Mouse (Mus musculus): Measurements from ENCODE around the gene Rpap3. TPM values are rescaled to one million over a fixed set of nuclear protein-coding genes. Genes with fewer than 3 reads are reported as not detected.

Rpap3 gene
- polyA plus RNA-seq, 1 experiment, result 41.7 TPM

GRCm38 (mm10) chr15:97749841-97750240 is 44.2 kb upstream of the Rpap3 start:
- no peaks in the 10 kb centered on the region; the same call in 1 of the 2 replicates for H3K36me3 ChIP-seq (ENCODE audit: control insufficient read depth, insufficient read depth, low read length, poor library complexity, severe bottlenecking)
- H3K9ac ChIP-seq (ENCODE audit: low read depth, poor library complexity, severe bottlenecking), result no peak overlapping the region
- H3K4me3 ChIP-seq (ENCODE audit: low read depth, low read length), result no peak overlapping the region
- no peaks in the 10 kb centered on the region for H3K9me3 ChIP-seq (replicated peaks; ENCODE audit: control insufficient read depth, insufficient read depth, low read length, poor library complexity, severe bottlenecking)
- H3K27ac ChIP-seq (ENCODE audit: insufficient read depth, low read length), result no peak overlapping the region
- H3K27me3 ChIP-seq (ENCODE audit: control insufficient read depth, insufficient read depth, low read length, poor library complexity, severe bottlenecking), result no peaks in the 10 kb centered on the region
- H3K4me1 ChIP-seq (ENCODE audit: control insufficient read depth, insufficient read depth, low read length), result peaks cover 8% of the 10 kb centered on the region
- TF ChIP-seq CTCF (IDR thresholded peaks at IDR 0.05; ENCODE audit: low read depth, low read length), result no peak
- no peak for TF ChIP-seq POLR2A (IDR thresholded peaks at IDR 0.05; ENCODE audit: insufficient read depth, low read length)
- no peak for TF ChIP-seq EP300 (IDR thresholded peaks at IDR 0.05; ENCODE audit: insufficient read depth, low read depth, low read length)

GRCm38 (mm10) chr15:97749397-97749796 is 43.8 kb upstream of the Rpap3 start:
- H3K9ac ChIP-seq (ENCODE audit: low read depth, poor library complexity, severe bottlenecking), result no peak overlapping the region
- no peaks in the 10 kb centered on the region for H3K27me3 ChIP-seq (ENCODE audit: control insufficient read depth, insufficient read depth, low read length, poor library complexity, severe bottlenecking)
- peaks cover 8% of the 10 kb centered on the region for H3K4me1 ChIP-seq (ENCODE audit: control insufficient read depth, insufficient read depth, low read length)
- no peaks in the 10 kb centered on the region; the same call in 1 of the 2 replicates for H3K36me3 ChIP-seq (ENCODE audit: control insufficient read depth, insufficient read depth, low read length, poor library complexity, severe bottlenecking)
- H3K27ac ChIP-seq (ENCODE audit: insufficient read depth, low read length), result no peak overlapping the region
- TF ChIP-seq CTCF (IDR thresholded peaks at IDR 0.05; ENCODE audit: low read depth, low read length) (no peak), POLR2A (IDR thresholded peaks at IDR 0.05; ENCODE audit: insufficient read depth, low read length) (no peak)
- no peaks in the 10 kb centered on the region for H3K9me3 ChIP-seq (replicated peaks; ENCODE audit: control insufficient read depth, insufficient read depth, low read length, poor library complexity, severe bottlenecking)
- H3K4me3 ChIP-seq (ENCODE audit: low read depth, low read length), result no peak overlapping the region

DNA sequence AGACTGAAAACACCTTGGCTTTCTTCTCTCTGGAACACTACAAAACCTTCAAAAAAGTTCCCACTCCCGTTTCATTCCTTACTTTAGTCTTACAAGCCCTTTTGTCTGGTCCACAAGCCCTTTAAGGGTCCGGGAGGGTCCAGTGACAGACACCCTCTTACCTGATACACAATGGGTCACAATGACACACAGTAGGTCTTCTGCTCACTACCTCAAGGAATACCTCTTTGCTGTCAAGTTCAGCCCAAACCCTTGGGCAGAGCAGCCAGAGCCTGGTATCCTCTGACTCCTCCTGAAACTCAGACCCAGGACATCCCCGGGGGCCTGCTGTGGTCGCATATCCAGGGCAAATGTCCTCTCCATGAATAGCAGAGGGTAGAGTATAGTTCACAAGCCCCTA is 43.3 kb upstream of the Rpap3 start:
- TF ChIP-seq EP300 (IDR thresholded peaks at IDR 0.05; ENCODE audit: insufficient read depth, low read depth, low read length) (no peak), POLR2A (IDR thresholded peaks at IDR 0.05; ENCODE audit: insufficient read depth, low read length) (no peak), CTCF (IDR thresholded peaks at IDR 0.05; ENCODE audit: low read depth, low read length) (no peak)
- H3K27ac ChIP-seq (ENCODE audit: insufficient read depth, low read length), result no peak overlapping the region

DNA sequence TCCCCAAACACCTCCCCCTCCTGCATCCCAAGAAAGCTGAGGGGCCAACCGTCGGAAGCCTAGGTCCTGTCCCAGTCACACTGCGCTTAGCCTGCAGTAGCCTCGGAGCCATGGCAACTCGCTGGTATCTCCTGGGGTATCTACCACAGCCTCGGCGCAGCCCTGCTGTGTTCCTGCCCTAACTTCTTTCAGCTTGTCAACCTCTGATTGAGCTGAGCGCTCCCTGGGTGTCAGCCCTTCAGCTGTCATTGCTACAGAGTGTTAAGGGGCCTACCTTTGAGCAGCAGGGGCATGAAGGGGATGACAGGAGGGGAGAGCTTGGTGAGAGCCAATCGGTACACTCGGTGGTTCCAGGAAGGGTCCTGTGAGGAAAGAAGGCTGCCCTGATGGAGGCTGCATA is 42.7 kb upstream of the Rpap3 start:
- TF ChIP-seq CTCF (IDR thresholded peaks at IDR 0.05; ENCODE audit: low read depth, low read length) (no peak), POLR2A (IDR thresholded peaks at IDR 0.05; ENCODE audit: insufficient read depth, low read length) (no peak), EP300 (IDR thresholded peaks at IDR 0.05; ENCODE audit: insufficient read depth, low read depth, low read length) (no peak)
- H3K27me3 ChIP-seq (ENCODE audit: control insufficient read depth, insufficient read depth, low read length, poor library complexity, severe bottlenecking), result no peaks in the 10 kb centered on the region
- H3K9ac ChIP-seq (ENCODE audit: low read depth, poor library complexity, severe bottlenecking), result no peak overlapping the region
- H3K27ac ChIP-seq (ENCODE audit: insufficient read depth, low read length), result no peak overlapping the region
- H3K4me3 ChIP-seq (ENCODE audit: low read depth, low read length), result no peak overlapping the region
- H3K36me3 ChIP-seq (ENCODE audit: control insufficient read depth, insufficient read depth, low read length, poor library complexity, severe bottlenecking), result no peaks in the 10 kb centered on the region; the same call in 1 of the 2 replicates
- H3K4me1 ChIP-seq (ENCODE audit: control insufficient read depth, insufficient read depth, low read length), result no peaks in the 10 kb centered on the region
- no peaks in the 10 kb centered on the region for H3K9me3 ChIP-seq (replicated peaks; ENCODE audit: control insufficient read depth, insufficient read depth, low read length, poor library complexity, severe bottlenecking)

More for the DNA sequence above, 43.3 kb upstream of the Rpap3 start:
- Histone ChIP-seq H3K4me3 (ENCODE audit: low read depth, low read length) (no peak overlapping the region), H3K9me3 (replicated peaks; ENCODE audit: control insufficient read depth, insufficient read depth, low read length, poor library complexity, severe bottlenecking) (no peaks in the 10 kb centered on the region), H3K9ac (ENCODE audit: low read depth, poor library complexity, severe bottlenecking) (no peak overlapping the region), H3K4me1 (ENCODE audit: control insufficient read depth, insufficient read depth, low read length) (peaks cover 4% of the 10 kb centered on the region), H3K36me3 (ENCODE audit: control insufficient read depth, insufficient read depth, low read length, poor library complexity, severe bottlenecking) (no peaks in the 10 kb centered on the region; the same call in 1 of the 2 replicates), H3K27me3 (ENCODE audit: control insufficient read depth, insufficient read depth, low read length, poor library complexity, severe bottlenecking) (no peaks in the 10 kb centered on the region)

DNA sequence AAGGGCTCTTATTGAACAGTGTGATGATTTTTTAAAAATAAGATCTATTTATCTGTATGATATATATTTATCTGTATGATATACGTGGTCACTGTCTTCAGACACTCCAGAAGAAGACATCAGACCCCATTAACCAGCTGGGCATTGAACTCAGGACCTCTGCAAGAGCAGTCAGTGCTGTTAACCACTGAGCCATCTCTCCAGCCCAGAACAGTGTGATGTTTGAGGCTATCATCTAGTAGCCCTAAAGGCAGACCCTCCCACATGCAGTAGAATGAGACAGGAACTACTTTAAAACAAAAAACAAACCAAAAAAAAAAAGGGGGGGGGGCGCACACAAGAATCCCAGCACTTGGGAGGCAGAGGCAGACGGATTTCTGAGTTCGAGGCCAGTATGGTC is 41.9 kb upstream of the Rpap3 start:
- no peak overlapping the region for H3K9ac ChIP-seq (ENCODE audit: low read depth, poor library complexity, severe bottlenecking)
- no peak overlapping the region for H3K4me3 ChIP-seq (ENCODE audit: low read depth, low read length)
- H3K27me3 ChIP-seq (ENCODE audit: control insufficient read depth, insufficient read depth, low read length, poor library complexity, severe bottlenecking), result no peaks in the 10 kb centered on the region
- no peak overlapping the region for H3K27ac ChIP-seq (ENCODE audit: insufficient read depth, low read length)
- H3K9me3 ChIP-seq (replicated peaks; ENCODE audit: control insufficient read depth, insufficient read depth, low read length, poor library complexity, severe bottlenecking), result no peaks in the 10 kb centered on the region
- H3K4me1 ChIP-seq (ENCODE audit: control insufficient read depth, insufficient read depth, low read length), result no peaks in the 10 kb centered on the region
- no peak for TF ChIP-seq POLR2A (IDR thresholded peaks at IDR 0.05; ENCODE audit: insufficient read depth, low read length)
- TF ChIP-seq EP300 (IDR thresholded peaks at IDR 0.05; ENCODE audit: insufficient read depth, low read depth, low read length), result no peak
- TF ChIP-seq CTCF (IDR thresholded peaks at IDR 0.05; ENCODE audit: low read depth, low read length), result no peak
- H3K36me3 ChIP-seq (ENCODE audit: control insufficient read depth, insufficient read depth, low read length, poor library complexity, severe bottlenecking), result no peaks in the 10 kb centered on the region; the same call in 1 of the 2 replicates

DNA sequence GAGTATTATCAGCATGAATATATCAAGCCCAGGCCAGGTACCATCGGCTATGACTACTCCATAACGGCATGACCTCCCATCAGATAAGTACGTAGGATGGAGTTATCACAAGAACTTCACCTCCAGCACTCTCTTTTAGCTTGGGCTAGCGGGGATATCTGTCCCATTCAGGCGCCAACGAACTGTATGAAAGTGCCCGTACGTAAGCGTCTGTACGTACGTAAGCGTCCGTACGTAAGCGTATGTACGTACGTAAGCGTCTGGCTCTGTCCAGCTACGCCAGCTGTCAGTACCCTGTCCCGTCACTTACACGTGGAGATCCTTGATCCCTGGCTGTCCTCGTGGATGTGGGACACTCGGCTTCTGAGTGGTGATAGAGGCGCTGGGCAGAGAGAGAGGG is 41.1 kb upstream of the Rpap3 start:
- Histone ChIP-seq H3K36me3 (ENCODE audit: control insufficient read depth, insufficient read depth, low read length, poor library complexity, severe bottlenecking) (no peaks in the 10 kb centered on the region; the same call in 1 of the 2 replicates), H3K27ac (ENCODE audit: insufficient read depth, low read length) (no peak overlapping the region), H3K27me3 (ENCODE audit: control insufficient read depth, insufficient read depth, low read length, poor library complexity, severe bottlenecking) (no peaks in the 10 kb centered on the region), H3K4me3 (ENCODE audit: low read depth, low read length) (no peak overlapping the region), H3K9ac (ENCODE audit: low read depth, poor library complexity, severe bottlenecking) (no peak overlapping the region), H3K4me1 (ENCODE audit: control insufficient read depth, insufficient read depth, low read length) (no peaks in the 10 kb centered on the region), H3K9me3 (replicated peaks; ENCODE audit: control insufficient read depth, insufficient read depth, low read length, poor library complexity, severe bottlenecking) (no peaks in the 10 kb centered on the region)
- no peak for TF ChIP-seq CTCF (IDR thresholded peaks at IDR 0.05; ENCODE audit: low read depth, low read length)
- TF ChIP-seq POLR2A (IDR thresholded peaks at IDR 0.05; ENCODE audit: insufficient read depth, low read length), result no peak
- no peak for TF ChIP-seq EP300 (IDR thresholded peaks at IDR 0.05; ENCODE audit: insufficient read depth, low read depth, low read length)

Measured in ES-Bruce4 (cell line).